Mouse (Mus musculus) myocyte (in vitro differentiated cells): ENCODE data around the gene Atp8b2.
A peak's percentile ranks its signal among the peaks of the same experiment; 100 is the strongest.

Experiments used
- MAX ChIP-seq: IDR thresholded peaks from one replicate; pipeline ENCODE4 v1.6.1; 2011; ENCODE audit warnings: low read depth, mild to moderate bottlenecking, control low read depth
- MYOD1 ChIP-seq, 3 experiments: IDR thresholded peaks; one replicate each; pipeline ENCODE4 v1.6.1; 2011; ENCODE audit warnings: control low read depth in 2 of 3, low read depth in 2 of 3, mild to moderate bottlenecking in 2 of 3, moderate library complexity in 1 of 3; ENCODE audit not compliant: insufficient read length in 2 of 3, control insufficient read depth in 1 of 3
- MYOG ChIP-seq, 3 experiments: IDR thresholded peaks; one replicate each; pipeline ENCODE4 v1.6.1; 2011; ENCODE audit warnings: control low read depth in 2 of 3, low read depth in 2 of 3, mild to moderate bottlenecking in 2 of 3; ENCODE audit not compliant: insufficient read length in 2 of 3, control insufficient read depth in 1 of 3, insufficient read depth in 1 of 3
- POLR2A ChIP-seq: IDR thresholded peaks from one replicate; pipeline ENCODE4 v1.6.1; 2011; ENCODE audit warnings: low read depth, mild to moderate bottlenecking, control low read depth, moderate library complexity; ENCODE audit not compliant: insufficient read length
- REST ChIP-seq: IDR thresholded peaks from one replicate; pipeline ENCODE4 v1.6.1; 2011; ENCODE audit warnings: mild to moderate bottlenecking, control low read depth, moderate library complexity; ENCODE audit not compliant: insufficient read depth, insufficient read length
- USF1 ChIP-seq: IDR thresholded peaks from one replicate; pipeline ENCODE4 v1.6.1; 2011; ENCODE audit warnings: low read depth, mild to moderate bottlenecking, control low read depth, moderate library complexity

GRCm38 (mm10) chr3:89960469-89960868 lies 2.8 kb downstream of the Atp8b2 start:
- TF ChIP-seq MAX (no peak), MYOD1 (IDR thresholded peaks at IDR 0.05; ENCODE audit: control insufficient read depth in 1 of 3, insufficient read length in 2 of 3, low read depth in 2 of 3) (peak in 1 of 3 experiments; percentile 12), POLR2A (peak; percentile 22), MYOG (IDR thresholded peaks at IDR 0.05; ENCODE audit: control insufficient read depth in 1 of 3, insufficient read depth in 1 of 3, insufficient read length in 2 of 3, low read depth in 2 of 3) (peak in 1 of 3 experiments; percentile 20), USF1 (no peak), REST (no peak)
